Mouse (Mus musculus): ENCODE measurements around the gene Ascc1.

DNA sequence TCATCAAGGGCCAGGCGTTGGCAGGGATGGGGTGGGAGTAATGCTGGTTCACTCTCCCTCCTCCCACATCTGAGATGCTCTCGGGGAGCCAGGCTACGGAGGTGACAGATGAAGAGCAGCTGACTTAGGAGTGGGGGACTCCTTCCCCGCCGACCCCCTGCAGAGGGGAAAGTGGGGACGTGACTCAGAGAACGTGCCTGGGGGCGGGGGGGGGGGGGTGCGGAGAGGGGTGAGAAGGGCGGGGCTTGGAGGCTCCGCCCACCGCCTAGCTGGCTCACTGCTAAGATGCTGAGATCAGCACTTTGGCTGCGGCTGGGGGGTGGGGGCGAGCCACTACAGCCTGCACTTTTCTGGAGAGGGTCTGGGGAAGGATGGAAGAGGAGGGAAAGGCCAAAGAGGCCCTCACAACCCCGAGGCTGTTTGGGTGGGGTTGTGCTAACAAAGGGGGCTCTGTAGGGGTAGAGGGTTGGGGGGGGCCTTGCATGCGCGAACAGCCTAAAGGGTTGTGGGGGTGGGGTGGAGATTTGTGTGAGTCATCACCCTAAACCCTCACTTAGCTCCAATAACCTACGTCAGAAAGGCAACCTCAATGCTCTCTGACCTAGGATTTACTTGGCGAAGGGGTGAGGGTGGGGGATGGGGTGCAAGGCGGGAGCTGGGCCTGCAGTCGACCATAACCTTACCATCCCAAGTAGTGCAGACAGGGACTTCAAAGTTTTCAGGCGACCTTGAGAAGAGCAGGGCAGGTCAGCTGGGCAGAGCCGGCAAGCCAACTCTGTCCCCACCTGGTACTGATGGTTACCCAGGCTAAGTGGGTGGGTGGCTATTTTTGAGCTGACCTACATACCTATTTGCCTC, 37.9 kb upstream of the Ascc1 start:
- TF ChIP-seq CTCF (IDR thresholded peaks at IDR 0.05; ENCODE audit: low read depth, low read length) (no peak), POLR2A (IDR thresholded peaks at IDR 0.05; ENCODE audit: insufficient read depth, low read length) (no peak)
